Mouse (Mus musculus) MEL (cell line): ENCODE measurements around the gene Nek9.

Source experiments
- CHD2 ChIP-seq: IDR thresholded peaks from 2 replicates; pipeline ENCODE4 v1.6.1; 2011; ENCODE audit warnings: low read length, improper control_type of control experiment
- CTCF ChIP-seq, 3 experiments: IDR thresholded peaks in 2 of 3; conservative IDR thresholded peaks in 1 of 3; 2 replicates each; pipeline ENCODE4 v1.5.1; 2011 to 2012; ENCODE audit warnings: low read length in 3 of 3, low read depth in 2 of 3, mild to moderate bottlenecking in 2 of 3, improper control_type of control experiment in 1 of 3, inconsistent platforms in 1 of 3, mixed read lengths in 1 of 3, moderate library complexity in 1 of 3; ENCODE audit not compliant: control insufficient read depth in 1 of 3, insufficient read depth in 1 of 3, poor library complexity in 1 of 3, severe bottlenecking in 1 of 3
- E2F4 ChIP-seq: IDR thresholded peaks from 2 replicates; pipeline ENCODE4 v1.6.1; 2011; ENCODE audit warnings: low read depth, low read length, improper control_type of control experiment, borderline replicate concordance
- EP300 ChIP-seq, 2 experiments: IDR thresholded peaks; 2 replicates each; pipeline ENCODE4 v1.6.1; 2011; ENCODE audit warnings: improper control_type of control experiment in 2 of 2, low read length in 2 of 2, low read depth in 1 of 2, mild to moderate bottlenecking in 1 of 2
- ETS1 ChIP-seq: IDR thresholded peaks from 2 replicates; pipeline ENCODE4 v1.6.1; 2012; ENCODE audit warnings: low read depth, mild to moderate bottlenecking, inconsistent platforms, low read length, improper control_type of control experiment, moderate library complexity
- MAX ChIP-seq: IDR thresholded peaks from 2 replicates; pipeline ENCODE4 v1.6.1; 2011; ENCODE audit warnings: low read length, improper control_type of control experiment
- NRF1 ChIP-seq: IDR thresholded peaks from 2 replicates; pipeline ENCODE4 v1.6.1; 2014; ENCODE audit warnings: low read depth, mild to moderate bottlenecking, inconsistent platforms, low read length, improper control_type of control experiment, moderate library complexity; ENCODE audit not compliant: poor library complexity, insufficient read depth, severe bottlenecking
- POLR2A ChIP-seq, 2 experiments: IDR thresholded peaks; 2 replicates each; pipeline ENCODE4 v1.6.1; 2011 to 2012; ENCODE audit warnings: low read length in 2 of 2, mild to moderate bottlenecking in 2 of 2, control low read depth in 1 of 2, improper control_type of control experiment in 1 of 2, low read depth in 1 of 2, moderate library complexity in 1 of 2; ENCODE audit not compliant: control insufficient read depth in 1 of 2, insufficient read depth in 1 of 2, poor library complexity in 1 of 2
- TBP ChIP-seq: IDR thresholded peaks from 2 replicates; pipeline ENCODE4 v1.8.0; 2011; ENCODE audit warnings: low read depth, low read length, improper control_type of control experiment
- TCF12 ChIP-seq: IDR thresholded peaks from 2 replicates; pipeline ENCODE4 v1.6.1; 2014; ENCODE audit warnings: low read depth, mild to moderate bottlenecking, inconsistent platforms, low read length, improper control_type of control experiment, moderate library complexity
- USF1 ChIP-seq: IDR thresholded peaks from 2 replicates; pipeline ENCODE4 v1.6.1; 2014; ENCODE audit warnings: low read depth, mild to moderate bottlenecking, inconsistent platforms, low read length, improper control_type of control experiment, moderate library complexity
- ZC3H11A ChIP-seq: IDR thresholded peaks from 2 replicates; pipeline ENCODE4 v1.6.1; 2012; ENCODE audit warnings: low read depth, mild to moderate bottlenecking, inconsistent platforms, low read length, improper control_type of control experiment
- ZMIZ1 ChIP-seq: IDR thresholded peaks from 2 replicates; pipeline ENCODE4 v1.6.1; 2012; ENCODE audit warnings: low read depth, mild to moderate bottlenecking, inconsistent platforms, low read length, improper control_type of control experiment, moderate library complexity

DNA sequence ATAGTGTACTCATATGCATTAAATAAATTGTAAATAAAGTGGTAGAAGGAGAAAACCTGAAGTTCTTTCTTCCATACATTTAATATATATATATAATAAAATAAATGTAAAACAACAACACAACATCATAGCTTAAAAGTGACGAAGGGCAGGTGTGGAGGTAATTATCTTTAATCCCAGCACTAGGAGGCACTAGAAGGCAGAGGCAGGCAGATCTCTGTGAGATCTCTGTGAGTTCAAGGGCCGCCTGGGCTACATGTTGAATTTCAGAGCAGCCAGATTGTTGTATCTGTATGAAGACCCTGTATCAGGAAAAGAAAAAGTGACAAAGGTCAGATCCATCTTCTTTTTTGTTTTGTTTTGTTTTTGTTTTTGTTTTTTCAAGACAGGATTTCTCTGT, 39.1 kb upstream of the Nek9 start:
- TF ChIP-seq POLR2A (IDR thresholded peaks at IDR 0.05; ENCODE audit: control insufficient read depth in 1 of 2, insufficient read depth in 1 of 2, low read depth in 1 of 2, low read length in 2 of 2, poor library complexity in 1 of 2), result no peak
- peak in 1 of 3 experiments; percentile 15; a peak in 1 of 6 replicates for TF ChIP-seq CTCF (IDR thresholded peaks at IDR 0.05 in 2 of 3, conservative IDR thresholded peaks at IDR 0.05 in 1 of 3; ENCODE audit: control insufficient read depth in 1 of 3, insufficient read depth in 1 of 3, low read depth in 2 of 3, low read length in 3 of 3, poor library complexity in 1 of 3, severe bottlenecking in 1 of 3)
- no peak for TF ChIP-seq ZC3H11A
- TF ChIP-seq TCF12, result no peak
- TF ChIP-seq MAX, result no peak
- TF ChIP-seq CHD2, result no peak
- no peak for TF ChIP-seq EP300 (IDR thresholded peaks at IDR 0.05; ENCODE audit: low read depth in 1 of 2, low read length in 2 of 2)
- no peak for TF ChIP-seq NRF1
- TF ChIP-seq ZMIZ1, result no peak
- TF ChIP-seq E2F4, result no peak
- no peak for TF ChIP-seq USF1
- no peak for TF ChIP-seq ETS1
- TF ChIP-seq TBP, result no peak
